8 mouse cellular contexts compared by ENCODE assay signal in genomic region chr5:23923481-23924165, GRCm38 (mm10).
DNase-seq lines count a peak whose midpoint lies in the region; ATAC-seq and TF ChIP-seq lines count a peak whose summit lies in the region.
"Had no signal": no experiment of that assay in that cellular context is flagged by ENCODE, and none has a peak within 500 bp of the region (broad histone marks: within the 10 kb centered on the region; RNA-seq: fewer than 3 reads in every experiment).

No protein-coding gene starts in this region.

- no peaks in the 10 kb centered on the region for H3K27me3 ChIP-seq in hindbrain, embryonic 16.5 days (replicated peaks; ENCODE audit: control insufficient read depth, insufficient read depth, low read length)
- H3K27me3 ChIP-seq in hindbrain, embryonic 14.5 days (ENCODE audit: control insufficient read depth, insufficient read depth, low read length) = no peaks in the 10 kb centered on the region
- H3K27me3 ChIP-seq in intestine, embryonic 16.5 days (replicated peaks; ENCODE audit: control insufficient read depth, insufficient read depth, low read length) = no peaks in the 10 kb centered on the region

- H3K27ac ChIP-seq in hindbrain, embryonic 16.5 days (ENCODE audit: low read depth, low read length) = no peak overlapping the region
- no peak overlapping the region for H3K27ac ChIP-seq in hindbrain, embryonic 14.5 days
- H3K27ac ChIP-seq in intestine, embryonic 16.5 days (ENCODE audit: low read length) = no peak overlapping the region

- no peak for TF ChIP-seq POLR2A in lung, adult 2 months (IDR thresholded peaks at IDR 0.05; ENCODE audit: borderline replicate concordance, extremely low read depth, low read depth, low read length)

- WGBS in hindbrain, embryonic 16.5 days = 85% methylated on average over 12 of the region's 12 CpGs
- WGBS in hindbrain, embryonic 14.5 days = 84% methylated on average over 12 of the region's 12 CpGs
- 84% methylated on average over 12 of the region's 12 CpGs for WGBS in intestine, embryonic 16.5 days
- 83% methylated on average over 12 of the region's 12 CpGs for WGBS in lung, adult 2 months

- H3K9ac ChIP-seq in hindbrain, embryonic 16.5 days (ENCODE audit: low read depth, low read length) = no peak overlapping the region
- H3K9ac ChIP-seq in hindbrain, embryonic 14.5 days = no peak overlapping the region
- H3K9ac ChIP-seq in intestine, embryonic 16.5 days (ENCODE audit: low read depth, low read length) = no peak overlapping the region

- DNase-seq in hindbrain, embryonic 14.5 days (ENCODE audit: low spot score) = no peak
- DNase-seq in brain, adult 2 months (ENCODE audit: low read depth, low spot score) = peak; percentile 9
- DNase-seq in spleen, postnatal 14 days (ENCODE audit: low spot score in 2 of 2) = peak; percentile 36 to 38
- no peak for DNase-seq in lung, adult 2 months
- DNase-seq in right cerebral cortex, postnatal 14 days = no peak
- DNase-seq: kidney, adult 2 months had no signal

- no peaks in the 10 kb centered on the region for H3K36me3 ChIP-seq in hindbrain, embryonic 16.5 days (ENCODE audit: control insufficient read depth, insufficient read depth, low read length)
- H3K36me3 ChIP-seq in hindbrain, embryonic 14.5 days (replicated peaks; ENCODE audit: control insufficient read depth, insufficient read depth) = no peaks in the 10 kb centered on the region
- no peaks in the 10 kb centered on the region for H3K36me3 ChIP-seq in intestine, embryonic 16.5 days (ENCODE audit: control insufficient read depth, insufficient read depth, low read length)

- no peak overlapping the region for H3K4me3 ChIP-seq in hindbrain, embryonic 16.5 days (ENCODE audit: low read length)
- no peak overlapping the region for H3K4me3 ChIP-seq in hindbrain, embryonic 14.5 days (replicated peaks; ENCODE audit: low read length)
- H3K4me3 ChIP-seq in intestine, embryonic 16.5 days (ENCODE audit: low read length) = no peak overlapping the region
- H3K4me3 ChIP-seq in lung, adult 2 months (replicated peaks; ENCODE audit: extremely low read depth, low read depth, low read length) = no peak overlapping the region

- no peaks in the 10 kb centered on the region for H3K9me3 ChIP-seq in hindbrain, embryonic 16.5 days (ENCODE audit: control insufficient read depth, low read length)
- H3K9me3 ChIP-seq in hindbrain, embryonic 14.5 days (ENCODE audit: control insufficient read depth, low read length) = no peaks in the 10 kb centered on the region
- no peaks in the 10 kb centered on the region for H3K9me3 ChIP-seq in intestine, embryonic 16.5 days (ENCODE audit: control insufficient read depth, low read length)

- 0 out of 2 replicates have a peak, but pooled peaks have one; percentile 30 for ATAC-seq in hindbrain, embryonic 16.5 days
- ATAC-seq in hindbrain, embryonic 14.5 days (ENCODE audit: low FRiP score) = no peak
- ATAC-seq in intestine, embryonic 16.5 days = peak; percentile 84

- no peaks in the 10 kb centered on the region for H3K4me1 ChIP-seq in hindbrain, embryonic 16.5 days (ENCODE audit: control insufficient read depth, insufficient read depth, low read depth, low read length)
- peaks cover 3% of the 10 kb centered on the region; the same call in 1 of the 2 replicates for H3K4me1 ChIP-seq in hindbrain, embryonic 14.5 days (replicated peaks; ENCODE audit: control insufficient read depth, insufficient read depth, low read length)
- peaks cover 6% of the 10 kb centered on the region; the same call in 1 of the 2 replicates for H3K4me1 ChIP-seq in intestine, embryonic 16.5 days (ENCODE audit: control insufficient read depth, insufficient read depth, low read length)
- H3K4me1 ChIP-seq in lung, adult 2 months (ENCODE audit: control insufficient read depth, insufficient read depth, low read length) = no peaks in the 10 kb centered on the region

- H3K4me2 ChIP-seq in hindbrain, embryonic 16.5 days (ENCODE audit: low read length) = no peak overlapping the region
- no peak overlapping the region for H3K4me2 ChIP-seq in hindbrain, embryonic 14.5 days (replicated peaks)
- H3K4me2 ChIP-seq in intestine, embryonic 16.5 days (ENCODE audit: low read depth, low read length) = no peak overlapping the region

- TF ChIP-seq CTCF in lung, adult 2 months (IDR thresholded peaks at IDR 0.05; ENCODE audit: insufficient read depth, low read length) = no peak

Comparison
In these comparisons a context has a peak if more than half of its experiments do, and no peak if none do; other contexts are left out.
1. DNase-seq: peak in brain, adult 2 months (single experiment) and spleen, postnatal 14 days (2 of 2); none in hindbrain, embryonic 14.5 days (single experiment), lung, adult 2 months (single experiment) and right cerebral cortex, postnatal 14 days (single experiment).